Mouse (Mus musculus) embryonic fibroblast, embryonic 13.5 days (primary cell): ENCODE results near the gene Defb9.
"Not testable (repeated sequence)": the region's sequence is repeated elsewhere in the genome, so short reads cannot be mapped to it uniquely, and the experiment has no call there.

Source experiments
- CTCF ChIP-seq: IDR thresholded peaks from 2 replicates; pipeline ENCODE4 v1.5.1; 2011; ENCODE audit warnings: mild to moderate bottlenecking, control low read depth, low read length, moderate library complexity, borderline replicate concordance; ENCODE audit not compliant: insufficient read depth
- POLR2A ChIP-seq: IDR thresholded peaks from 2 replicates; pipeline ENCODE4 v1.6.1; 2011; ENCODE audit warnings: low read depth, mild to moderate bottlenecking, control low read depth, low read length, moderate library complexity

- TF ChIP-seq CTCF, POLR2A: not testable (repeated sequence)
Observed at GRCm38 (mm10) chr8:21858586-21858985, 26.6 kb downstream of the Defb9 start, which contains the start of gene Defb10.
